Mouse (Mus musculus): ENCODE data around the gene Hist1h3d.
A peak's percentile ranks its signal among the peaks of the same experiment; 100 is the strongest.

Gene Hist1h3d

GRCm38 (mm10) chr13:23620733-23621531, 45.4 kb downstream of the Hist1h3d start, which contains the start of gene Hist1h2be:
Gene Hist1h2be, minus strand, starts transcription at chr13:23621124.
- DNase-seq (ENCODE audit: low read depth in 1 of 2, low spot score in 2 of 2) = peak; percentile 38 to 63

DNA sequence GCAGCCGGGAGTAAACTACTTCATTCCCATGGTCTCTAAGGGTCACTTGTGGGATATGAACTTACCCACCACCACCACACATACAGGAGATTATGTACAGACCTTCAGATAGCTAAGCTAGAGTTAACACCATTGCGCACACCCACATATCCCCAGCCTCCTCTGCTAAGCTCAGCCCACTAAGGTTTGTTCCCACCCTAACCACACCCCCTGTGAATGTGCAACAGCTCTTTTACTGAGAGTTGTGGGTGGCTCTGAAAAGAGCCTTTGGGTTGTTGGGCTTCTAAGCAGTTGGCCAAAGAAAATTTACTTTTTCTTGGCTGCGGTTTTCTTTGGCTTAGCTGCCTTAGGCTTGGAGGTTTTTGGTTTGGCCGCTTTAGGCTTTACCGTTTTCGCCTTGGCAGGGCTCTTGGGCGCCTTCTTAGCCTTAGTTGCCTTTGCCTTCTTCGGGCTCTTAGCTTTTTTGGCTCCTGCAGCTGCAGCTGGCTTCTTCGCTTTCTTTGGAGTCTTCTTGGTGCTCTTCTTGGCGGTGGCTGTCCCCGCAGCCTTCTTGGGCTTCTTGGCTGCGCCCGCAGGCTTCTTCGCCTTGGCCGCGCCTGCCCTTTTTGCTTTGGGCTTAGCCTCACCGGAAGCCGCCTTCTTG, 46.1 kb downstream of the Hist1h3d start:
- DNase-seq (ENCODE audit: low read depth in 1 of 2, low spot score in 2 of 2) = peak; percentile 57 to 67

DNA sequence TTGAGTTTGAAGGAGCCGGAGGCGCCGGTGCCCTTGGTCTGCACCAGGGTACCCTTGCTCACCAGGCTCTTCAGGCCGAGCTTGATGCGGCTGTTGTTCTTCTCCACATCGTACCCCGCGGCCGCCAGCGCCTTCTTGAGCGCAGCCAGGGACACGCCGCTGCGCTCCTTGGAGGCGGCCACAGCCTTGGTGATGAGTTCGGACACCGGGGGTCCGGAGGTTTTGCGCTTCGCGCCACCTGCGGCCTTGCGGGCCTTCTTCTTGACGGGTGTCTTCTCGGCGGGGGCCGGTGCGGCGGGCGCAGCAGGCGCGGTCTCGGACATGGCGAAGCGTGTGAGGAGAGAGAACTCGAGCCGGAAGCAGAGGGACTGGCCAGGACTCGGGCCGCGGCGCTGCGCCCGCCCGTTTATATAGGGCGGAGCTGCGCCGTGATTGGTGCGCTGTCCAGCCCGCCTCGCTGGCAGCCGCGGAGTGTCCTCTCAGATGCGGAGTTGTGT, 46.7 kb downstream of the Hist1h3d start, which contains the start of gene Hist1h1e:
Gene Hist1h1e, minus strand, starts transcription at position 384 of the 497 bp plus-strand sequence.
- peak; percentile 66 to 82 for DNase-seq (ENCODE audit: low read depth in 1 of 2, low spot score in 2 of 2)

GRCm38 (mm10) chr13:23622861-23623450, 47.4 kb downstream of the Hist1h3d start:
- no peak for DNase-seq (ENCODE audit: low read depth in 1 of 2, low spot score in 2 of 2)
